Mouse (Mus musculus): ENCODE data around the gene Gm10647.
"Not testable (repeated sequence)": the region's sequence is repeated elsewhere in the genome, so short reads cannot be mapped to it uniquely, and the experiment has no call there.

DNA sequence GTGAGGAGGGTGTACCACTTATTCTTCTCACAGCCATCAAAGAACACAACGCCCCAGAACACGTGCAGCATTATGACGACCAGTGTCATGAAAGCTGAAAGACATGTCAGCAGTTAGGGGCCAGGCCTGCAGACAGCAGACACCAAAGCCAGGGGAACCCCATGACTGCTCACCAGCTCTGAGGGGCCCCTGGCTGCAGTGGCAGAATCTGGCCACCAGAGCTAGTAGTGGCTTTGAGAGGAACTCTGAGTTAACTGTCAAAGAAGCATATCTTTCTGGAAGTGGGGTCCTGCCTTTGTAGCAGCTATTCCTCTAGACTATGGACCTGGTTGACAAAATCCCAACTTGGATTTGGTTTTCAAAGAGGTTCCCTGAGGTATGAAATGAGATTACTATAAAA, 12.3 kb upstream of the Gm10647 start:
- not testable (repeated sequence) for TF ChIP-seq EP300, POLR2A (IDR thresholded peaks at IDR 0.05; ENCODE audit: insufficient read depth, low read depth, low read length)
- TF ChIP-seq CTCF (IDR thresholded peaks at IDR 0.05), result peak; percentile 29; the same call in 1 of the 2 replicates
